Mouse (Mus musculus) kidney, embryonic 14.5 days (tissue): ENCODE data around the gene March7. TPM values are rescaled to one million over a fixed set of nuclear protein-coding genes. Genes with fewer than 3 reads are reported as not detected.

ENCODE experiments used
- ATAC-seq: fragments of 200-750 bp; cut with Nextera tagmentation; 2 replicates; pipeline ENCODE4 v1.8.0; 2017; ENCODE audit warnings: moderate number of reproducible peaks, mild to moderate bottlenecking, moderate TSS enrichment, moderate library complexity; ENCODE audit not compliant: low FRiP score, low TSS enrichment
- H3K27ac ChIP-seq: fragments of 300-500 bp; sonication (generic); 2 replicates; pipeline ENCODE4 v1.5.1; 2014; ENCODE audit warnings: low read depth, mild to moderate bottlenecking, low read length, moderate library complexity, mixed read lengths
- H3K27me3 ChIP-seq: fragments of 300-500 bp; sonication (generic); 2 replicates; pipeline ENCODE4 v1.6.1; 2014; ENCODE audit warnings: mild to moderate bottlenecking, low read length; ENCODE audit not compliant: control insufficient read depth, insufficient read depth
- H3K36me3 ChIP-seq: fragments of 300-500 bp; sonication (generic); 2 replicates; pipeline ENCODE4 v1.6.1; 2014; ENCODE audit warnings: low read length, mixed read lengths; ENCODE audit not compliant: control insufficient read depth, insufficient read depth
- H3K4me1 ChIP-seq: fragments of 300-500 bp; sonication (generic); 2 replicates; pipeline ENCODE4 v1.6.1; 2014; ENCODE audit warnings: low read length, mixed read lengths; ENCODE audit not compliant: control insufficient read depth, insufficient read depth
- H3K4me2 ChIP-seq: fragments of 300-500 bp; sonication (generic); replicated peaks from 2 replicates; pipeline ENCODE4 v1.6.1; 2014; ENCODE audit warnings: low read depth, mild to moderate bottlenecking, low read length
- H3K4me3 ChIP-seq: fragments of 300-500 bp; sonication (generic); 2 replicates; pipeline ENCODE4 v1.5.1; 2014; ENCODE audit warnings: mild to moderate bottlenecking, low read length
- H3K9ac ChIP-seq: fragments of 300-500 bp; sonication (generic); 2 replicates; pipeline ENCODE4 v1.6.1; 2014; ENCODE audit warnings: low read depth, mild to moderate bottlenecking, low read length, moderate library complexity
- H3K9me3 ChIP-seq: fragments of 300-500 bp; sonication (generic); 2 replicates; pipeline ENCODE4 v1.6.1; 2016; ENCODE audit warnings: low read length; ENCODE audit not compliant: control insufficient read depth
- WGBS: fragments of 180-500 bp; shearing (Covaris S2); extraction: QIAGEN DNeasy Blood & Tissue Kit; methylation state at CpG from one replicate; pipeline ENCODE4 v1.1.7; 2014; 5-methylcytosine and 5-hydroxymethylcytosine counted together
- polyA plus RNA-seq: library from polyadenylated mRNA; unstranded; fragments of >200 nt; fragmentation: Nextera tagmentation; extraction: Ambion mirVana; gene quantifications from 2 replicates; pipeline ENCODE4 v1.2.1, GENCODE M21; 2014

Gene March7
- polyA plus RNA-seq, 1 experiment from 2014 or later: 81.2 TPM

DNA sequence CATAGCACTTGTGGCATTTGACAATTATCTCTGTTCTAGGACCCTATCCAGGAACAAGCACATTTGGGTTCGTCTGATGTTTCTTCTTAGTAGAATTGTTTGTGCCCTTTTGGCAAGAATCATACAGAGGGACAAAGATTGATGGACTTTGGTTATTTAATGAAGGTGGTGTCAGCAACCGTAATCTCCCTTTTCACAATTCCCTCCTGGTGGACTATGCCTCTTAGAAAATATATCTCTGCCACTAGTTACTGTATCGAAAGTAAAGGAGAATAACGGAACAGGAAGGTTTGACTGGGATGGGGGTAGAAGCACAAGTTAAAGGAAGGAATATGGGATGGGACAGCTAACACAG lies 74.8 kb downstream of the March7 start, which contains the start of gene Cd302:
Cd302 (minus strand) TSS at position 22 of the 355 bp plus-strand sequence.
- Histone ChIP-seq H3K4me2 (peak within 1 kb of the TSS; percentile 95), H3K4me1 (0 out of 2 replicates have a peak, but pooled peaks cover 3% of the 10 kb centered on the region), H3K36me3 (no peaks in the 10 kb centered on the region), H3K9me3 (no peaks in the 10 kb centered on the region), H3K9ac (peak within 1 kb of the TSS; percentile 65), H3K27me3 (0 out of 2 replicates have a peak, but pooled peaks cover 3% of the 10 kb centered on the region), H3K27ac (0 out of 2 replicates have a peak within 1 kb of the TSS, but pooled peaks have one; percentile 19), H3K4me3 (peak within 1 kb of the TSS; percentile 52)
- no peak for ATAC-seq
- WGBS: 39% methylated on average over 4 of the region's 4 CpGs

DNA sequence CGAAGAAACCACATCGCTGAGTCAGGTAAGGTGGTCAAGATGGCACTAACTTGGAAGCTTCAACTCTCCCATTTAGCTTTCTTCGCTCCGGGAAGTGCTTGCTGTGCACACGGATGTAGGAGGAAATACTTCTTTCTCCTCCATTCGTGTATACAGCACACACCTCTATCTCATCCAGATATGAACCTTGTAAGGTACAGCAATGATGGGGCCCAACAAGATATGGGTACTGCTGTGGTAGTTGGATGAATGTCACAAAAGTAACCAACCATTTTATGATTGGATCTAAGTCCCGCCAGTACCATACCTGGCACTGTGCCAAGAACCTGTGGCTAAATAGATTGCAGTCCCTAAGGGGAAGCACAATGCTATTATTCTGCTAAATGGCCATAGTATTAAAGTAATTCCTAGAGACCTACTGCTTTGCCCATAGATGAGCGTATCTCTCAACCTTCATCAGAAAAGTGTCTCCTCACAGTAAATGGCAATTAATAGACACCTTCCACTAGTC lies 75.5 kb downstream of the March7 start:
- Histone ChIP-seq H3K4me1 (0 out of 2 replicates have a peak, but pooled peaks cover 3% of the 10 kb centered on the region), H3K27me3 (0 out of 2 replicates have a peak, but pooled peaks cover 3% of the 10 kb centered on the region), H3K4me2 (no peak overlapping the region), H3K36me3 (no peaks in the 10 kb centered on the region), H3K27ac (no peak overlapping the region), H3K4me3 (no peak overlapping the region), H3K9ac (no peak overlapping the region), H3K9me3 (no peaks in the 10 kb centered on the region)
- WGBS: 90% methylated on average over 8 of the region's 8 CpGs
- ATAC-seq: no peak

DNA sequence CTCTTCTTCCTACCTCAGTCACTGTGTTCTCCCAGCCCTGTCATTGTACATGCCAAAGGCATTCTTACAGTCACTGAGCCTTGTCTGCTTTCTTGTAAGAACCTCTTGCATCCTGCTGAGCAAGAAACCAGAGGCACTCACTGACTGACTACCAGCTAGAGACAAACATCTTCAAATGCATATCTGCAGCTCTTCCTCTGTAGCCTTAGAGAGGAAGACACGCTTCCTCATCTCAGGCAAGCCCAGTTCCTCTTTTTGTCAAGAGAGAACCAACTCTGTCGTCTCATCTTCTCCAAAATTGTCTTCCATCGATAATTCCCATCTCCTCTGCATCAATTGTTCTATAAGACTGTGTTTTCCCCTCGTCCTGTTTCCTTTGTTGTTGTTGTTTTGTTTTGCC lies 78.9 kb downstream of the March7 start:
- Histone ChIP-seq H3K36me3 (no peaks in the 10 kb centered on the region), H3K27ac (no peak overlapping the region), H3K9ac (no peak overlapping the region), H3K4me2 (no peak overlapping the region), H3K27me3 (0 out of 2 replicates have a peak, but pooled peaks cover 3% of the 10 kb centered on the region), H3K9me3 (no peaks in the 10 kb centered on the region), H3K4me3 (no peak overlapping the region), H3K4me1 (no peaks in the 10 kb centered on the region)
- no peak for ATAC-seq
- 73% methylated on average over 4 of the region's 4 CpGs for WGBS

DNA sequence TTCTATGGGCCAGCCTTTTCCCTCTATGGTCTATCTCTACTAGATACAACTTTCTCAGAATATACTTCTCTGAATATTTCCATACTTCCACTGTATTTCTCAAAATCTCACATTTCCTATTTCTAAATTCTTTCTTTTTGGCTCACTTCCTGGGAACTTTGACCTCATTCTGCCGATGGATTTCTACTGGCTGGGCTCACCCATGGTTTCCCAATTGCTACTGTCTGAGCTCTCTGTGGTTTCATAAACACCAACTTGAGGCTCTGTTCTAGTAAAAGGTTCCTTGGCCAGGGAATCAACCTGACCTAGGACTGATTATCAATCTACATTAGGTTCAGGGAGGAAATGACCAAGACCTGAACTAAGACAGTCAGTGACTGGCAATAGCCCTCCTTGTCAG lies 79.8 kb downstream of the March7 start:
- ATAC-seq: no peak

DNA sequence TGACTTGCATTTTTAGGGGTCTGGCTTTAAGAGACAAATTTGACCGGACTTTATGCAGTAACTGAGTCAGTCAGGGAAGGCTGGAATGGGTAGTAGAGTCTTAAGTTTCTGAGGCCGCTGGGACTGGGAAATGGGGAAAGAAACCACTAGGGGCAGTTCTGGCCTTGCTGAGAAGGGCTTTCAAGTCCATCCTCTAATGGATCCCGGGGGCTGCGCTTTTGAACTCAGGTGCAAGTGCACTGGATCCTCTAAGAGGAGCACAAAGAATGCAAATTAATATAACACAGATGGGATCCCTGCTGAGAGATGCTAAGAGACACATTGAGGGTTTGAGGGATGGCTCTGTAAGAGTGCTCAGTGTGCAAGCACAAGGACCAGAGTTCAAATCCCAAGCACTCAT lies 81.7 kb downstream of the March7 start:
- 81% methylated on average over 4 of the region's 4 CpGs for WGBS
- H3K27me3 ChIP-seq: no peaks in the 10 kb centered on the region

More for the DNA sequence above, 79.8 kb downstream of the March7 start:
- no peak overlapping the region for H3K4me2 ChIP-seq
- 0 out of 2 replicates have a peak, but pooled peaks cover 3% of the 10 kb centered on the region for H3K27me3 ChIP-seq
- H3K9ac ChIP-seq: no peak overlapping the region
- no peak overlapping the region for H3K4me3 ChIP-seq
- H3K4me1 ChIP-seq: no peaks in the 10 kb centered on the region
- 74% methylated on average over 1 of the region's 1 CpGs for WGBS
- H3K27ac ChIP-seq: no peak overlapping the region
- no peaks in the 10 kb centered on the region for H3K9me3 ChIP-seq
- no peaks in the 10 kb centered on the region for H3K36me3 ChIP-seq

DNA sequence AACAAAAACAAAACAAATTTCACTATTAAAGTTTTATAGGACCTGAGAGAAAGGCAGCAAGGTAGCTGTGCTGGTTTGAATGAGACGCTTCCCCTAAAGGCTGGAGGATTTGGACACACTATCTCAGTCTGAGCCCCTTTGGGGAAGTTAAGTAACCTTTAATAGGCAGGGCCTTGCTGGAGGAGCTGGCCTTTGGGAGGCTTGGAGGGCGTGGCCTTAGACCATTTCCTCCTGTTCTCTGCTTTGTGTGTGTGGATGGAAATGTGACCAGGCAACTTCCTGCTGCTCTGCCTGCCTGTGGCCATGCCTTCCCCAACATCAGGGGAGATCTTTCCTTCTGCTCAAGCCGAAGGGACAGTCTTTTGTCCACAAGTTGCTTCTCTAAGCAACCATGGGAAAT lies 88.6 kb downstream of the March7 start:
- H3K4me2 ChIP-seq: no peak overlapping the region
- no peak overlapping the region for H3K9ac ChIP-seq
- H3K27ac ChIP-seq: no peak overlapping the region
- H3K9me3 ChIP-seq: no peaks in the 10 kb centered on the region
- no peaks in the 10 kb centered on the region for H3K36me3 ChIP-seq
- WGBS: 81% methylated on average over 3 of the region's 3 CpGs
- no peak for ATAC-seq
- H3K27me3 ChIP-seq: no peaks in the 10 kb centered on the region
- H3K4me1 ChIP-seq: no peaks in the 10 kb centered on the region
- H3K4me3 ChIP-seq: no peak overlapping the region

More for the DNA sequence above, 81.7 kb downstream of the March7 start:
- no peak for ATAC-seq
- no peak overlapping the region for H3K4me3 ChIP-seq
- no peaks in the 10 kb centered on the region for H3K36me3 ChIP-seq
- H3K9me3 ChIP-seq: no peaks in the 10 kb centered on the region
- no peaks in the 10 kb centered on the region for H3K4me1 ChIP-seq
- H3K4me2 ChIP-seq: no peak overlapping the region
- no peak overlapping the region for H3K27ac ChIP-seq
- no peak overlapping the region for H3K9ac ChIP-seq

DNA sequence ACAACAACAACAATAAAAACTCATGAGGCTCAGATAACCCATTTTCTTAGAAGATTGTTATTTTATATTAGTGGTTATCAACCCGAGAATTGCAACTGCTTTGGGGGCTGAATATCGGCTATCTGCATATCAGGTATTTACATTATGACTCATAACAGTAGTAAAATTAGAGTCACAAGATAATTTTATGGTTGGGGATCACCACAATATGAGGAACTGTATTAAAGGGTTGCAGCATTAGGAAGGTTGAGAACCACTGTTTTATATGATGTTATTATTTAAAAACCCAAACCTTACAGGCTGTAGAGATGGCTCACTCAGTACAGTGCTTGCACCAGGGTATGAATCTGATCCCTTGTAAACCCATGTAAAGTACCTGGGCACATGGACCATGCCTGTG lies 89.6 kb downstream of the March7 start:
- no peaks in the 10 kb centered on the region for H3K27me3 ChIP-seq
- 90% methylated on average over 2 of the region's 2 CpGs for WGBS
- no peaks in the 10 kb centered on the region for H3K9me3 ChIP-seq
- ATAC-seq: no peak
- H3K9ac ChIP-seq: no peak overlapping the region
- no peaks in the 10 kb centered on the region for H3K36me3 ChIP-seq
- H3K4me3 ChIP-seq: no peak overlapping the region
- no peaks in the 10 kb centered on the region for H3K4me1 ChIP-seq
- H3K27ac ChIP-seq: no peak overlapping the region
- no peak overlapping the region for H3K4me2 ChIP-seq

Other genes starting within 250 kb of the March7 start
- 45.6 and 70.4 TPM in 2 replicates for gene Baz2b, start within 50 bp of the March7 start, polyA plus RNA-seq
- gene Cd302, start 74.6 kb downstream of the March7 start, polyA plus RNA-seq: 51.1 and 62.4 TPM in 2 replicates
- gene Ly75, start 173.4 kb downstream of the March7 start, polyA plus RNA-seq: 1.8 and 4.5 TPM in 2 replicates